Mouse (Mus musculus): ENCODE measurements at regions not wholly inside any gene's neighbourhood (a gene's known extent, or its start where the extent isn't known, plus 50 kb on each side); places are given as distances from the start of the nearest gene placed in this dataset.
"Not testable (repeated sequence)": the region's sequence is repeated elsewhere in the genome, so short reads cannot be mapped to it uniquely, and the experiment has no call there.

DNA sequence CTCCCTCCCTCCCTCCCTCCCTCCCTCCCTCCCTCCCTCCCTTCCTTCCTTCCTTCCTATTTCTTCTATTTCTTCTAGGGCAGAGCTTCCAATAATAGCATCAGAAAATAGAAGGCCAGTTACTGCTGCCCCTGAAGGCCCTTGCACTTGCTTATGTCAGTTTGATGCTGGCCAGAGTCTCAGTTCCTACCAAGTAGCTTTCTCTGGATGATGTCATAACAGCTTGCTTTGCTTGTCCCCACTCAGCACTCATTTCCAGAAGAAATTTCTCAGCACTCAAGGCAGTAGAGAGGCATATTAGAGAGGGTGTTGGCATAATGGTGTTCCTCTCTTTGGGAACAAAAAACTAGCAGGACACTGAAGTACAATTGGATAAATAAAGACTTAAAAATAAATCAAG is 811.6 kb upstream of the 4930444P10Rik start:
- DNase-seq, result no peak

DNA sequence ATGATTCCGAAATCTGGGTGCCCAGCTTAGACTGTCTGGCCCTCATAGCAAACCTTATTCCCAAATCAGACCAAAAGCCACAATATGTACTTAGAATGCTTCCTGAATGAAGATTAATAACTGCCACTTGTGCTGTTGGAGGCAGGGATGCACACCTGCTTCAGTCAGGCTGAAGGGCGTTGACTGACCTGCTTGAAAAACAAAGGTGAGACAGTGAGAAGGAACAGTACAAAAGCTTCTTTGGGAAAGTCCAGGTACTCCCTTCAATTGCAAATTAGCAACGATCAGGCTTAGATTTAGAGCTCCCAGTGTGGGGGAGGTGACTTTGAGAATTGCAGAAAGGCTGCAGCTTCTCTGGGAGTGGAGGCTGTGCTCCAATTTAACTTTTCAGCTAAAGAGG is 775.3 kb upstream of the 4930444P10Rik start:
- not testable (repeated sequence) for DNase-seq

DNA sequence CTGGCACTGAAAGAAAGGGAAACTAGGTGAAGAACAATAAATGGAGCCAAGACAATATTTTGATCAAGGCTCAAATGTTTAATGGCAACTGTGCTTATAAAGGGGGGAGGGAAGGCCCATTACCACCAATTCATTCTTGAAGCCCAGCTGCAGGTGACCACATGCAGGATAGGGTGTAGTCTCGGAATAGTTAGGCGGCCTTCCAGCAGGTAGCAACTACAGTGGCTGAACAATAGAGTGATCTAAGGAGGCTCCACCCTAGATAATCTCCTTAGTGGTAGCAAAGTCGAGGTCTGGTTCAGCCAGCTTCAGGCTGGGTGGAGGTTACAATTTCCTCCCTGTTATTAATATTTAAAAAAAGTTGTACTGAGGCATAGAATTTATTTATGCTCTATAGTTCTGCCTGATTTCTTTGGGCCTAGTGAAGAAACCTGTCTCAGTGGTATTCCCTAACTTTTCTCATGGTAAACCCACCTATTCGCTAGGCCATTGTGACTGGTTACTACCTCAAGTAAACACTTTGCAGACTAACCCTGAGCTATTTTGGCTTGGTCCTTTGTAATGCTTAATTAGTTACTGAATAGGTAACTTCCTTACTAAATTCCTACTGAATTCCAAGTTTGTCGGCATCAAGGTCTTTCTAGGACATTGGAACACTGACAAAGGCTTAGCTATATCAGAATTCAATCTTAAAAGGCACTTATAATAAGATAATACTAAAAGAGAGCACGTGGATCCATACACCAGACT is 774.1 kb upstream of the 4930444P10Rik start:
- DNase-seq, result peak in 1 of 2 experiments; percentile 7

DNA sequence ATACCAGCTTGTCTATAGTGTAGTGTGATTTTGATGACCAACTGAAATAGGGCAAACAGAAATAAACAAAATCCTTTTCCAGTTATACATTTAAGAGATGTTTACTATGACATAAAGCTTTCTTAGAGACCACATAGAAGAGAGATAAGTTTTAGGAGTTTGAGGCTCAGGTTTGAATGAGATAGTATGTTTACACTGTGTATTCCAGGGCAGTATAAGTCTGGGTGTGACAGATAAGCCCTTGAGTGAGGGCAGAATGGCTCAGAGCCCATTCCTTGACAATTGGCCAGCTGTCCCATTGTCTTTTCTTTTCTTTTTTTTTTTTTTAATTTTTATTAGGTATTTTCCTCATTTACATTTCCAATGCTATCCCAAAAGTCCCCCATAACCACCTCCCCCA is 744.0 kb upstream of the 4930444P10Rik start:
- DNase-seq, result no peak

DNA sequence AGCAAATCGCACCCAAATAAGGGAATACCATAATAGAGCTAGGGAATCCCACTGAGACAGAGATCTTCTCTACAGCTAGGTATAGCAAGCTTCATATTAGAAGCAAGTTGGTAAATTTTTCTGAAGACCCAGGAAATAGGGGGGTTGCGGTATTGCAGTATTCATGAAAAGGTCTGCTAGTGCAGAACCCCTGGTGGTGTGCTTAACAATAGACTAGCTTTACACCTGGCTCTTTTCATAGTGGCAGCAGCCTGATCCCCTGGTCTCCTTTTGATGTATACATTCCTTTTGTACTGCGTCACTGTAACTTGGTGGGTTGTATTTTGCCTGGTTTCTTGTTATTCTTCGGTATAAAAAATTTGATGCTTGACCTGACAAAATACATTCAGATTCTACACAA is 731.6 kb upstream of the 4930444P10Rik start:
- not testable (repeated sequence) for DNase-seq

DNA sequence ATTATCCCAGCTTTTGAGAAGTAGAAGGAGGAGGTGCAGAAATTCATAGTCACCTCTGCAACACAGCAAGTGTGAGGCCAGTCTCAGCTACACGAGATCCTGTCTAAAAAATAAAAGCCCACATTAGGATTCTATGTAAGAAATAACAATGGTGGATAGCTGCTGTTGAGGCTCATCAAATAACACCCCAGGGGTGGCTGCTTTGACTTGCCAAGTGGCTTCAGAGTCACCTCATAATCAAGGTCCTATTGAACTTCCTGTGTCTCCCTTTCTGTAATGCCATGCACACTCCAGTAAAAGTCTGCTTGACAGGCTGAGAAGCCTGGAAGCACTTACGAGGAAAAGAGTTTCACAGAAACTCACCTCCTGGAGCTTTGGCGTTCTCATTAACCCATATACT is 730.9 kb upstream of the 4930444P10Rik start:
- peak in 1 of 2 experiments; percentile 2 for DNase-seq

DNA sequence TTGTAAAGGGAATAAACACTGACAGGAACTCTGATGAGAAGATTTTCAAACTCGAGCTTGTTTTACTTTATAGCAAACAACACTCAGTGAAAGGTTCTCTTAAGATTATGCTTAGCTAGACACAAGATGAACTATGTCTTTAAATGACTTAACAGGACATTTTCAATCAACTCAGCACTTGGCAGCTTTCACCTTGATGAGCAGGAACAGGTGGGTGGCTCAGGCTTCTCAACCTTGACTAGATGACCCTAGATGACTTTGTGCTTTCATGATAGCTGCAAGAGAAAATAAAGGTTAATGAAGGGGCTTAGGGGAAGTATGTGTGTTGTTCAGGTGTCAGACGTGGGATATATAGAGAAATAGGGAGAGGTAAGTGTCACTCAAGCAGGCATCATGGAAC is 728.1 kb upstream of the 4930444P10Rik start:
- DNase-seq, result no peak

DNA sequence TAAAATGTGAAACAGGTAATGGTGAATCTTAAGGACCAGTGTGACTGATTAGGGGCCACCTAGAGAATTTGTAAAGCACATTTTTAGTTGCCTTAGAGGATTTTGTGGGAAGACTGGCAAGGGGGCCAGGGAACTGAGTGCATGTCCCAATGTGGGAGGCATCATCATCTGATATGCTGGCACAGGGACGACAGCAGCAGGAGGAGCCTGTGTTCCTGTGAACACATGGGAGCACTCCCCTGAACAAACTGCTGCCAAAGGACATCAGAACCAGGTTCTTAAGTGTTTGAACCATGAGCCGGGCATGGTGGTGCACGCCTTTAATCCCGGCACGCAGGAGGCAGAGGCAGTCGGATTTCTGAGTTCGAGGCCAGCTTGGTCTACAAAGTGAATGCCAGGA is 723.4 kb upstream of the 4930444P10Rik start:
- DNase-seq, result no peak

DNA sequence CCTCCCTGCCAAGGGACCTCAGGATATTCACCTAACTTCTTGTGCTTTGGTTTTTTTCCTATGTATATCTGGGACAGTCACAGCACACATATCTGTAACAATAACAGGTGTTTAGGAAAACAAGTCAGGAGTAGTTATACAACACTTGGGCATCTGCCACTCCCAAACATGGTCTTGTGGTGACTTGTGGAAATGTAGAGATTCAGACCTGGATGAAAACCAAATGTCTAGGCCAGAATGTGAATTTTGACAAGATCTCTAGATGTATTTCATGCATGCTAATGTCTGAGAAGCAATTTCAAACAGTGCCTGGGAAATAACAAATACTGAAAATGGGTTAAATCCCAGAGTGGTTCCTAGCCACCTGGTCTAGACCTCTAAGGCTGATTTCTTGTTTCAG is 722.6 kb upstream of the 4930444P10Rik start:
- DNase-seq, result no peak

DNA sequence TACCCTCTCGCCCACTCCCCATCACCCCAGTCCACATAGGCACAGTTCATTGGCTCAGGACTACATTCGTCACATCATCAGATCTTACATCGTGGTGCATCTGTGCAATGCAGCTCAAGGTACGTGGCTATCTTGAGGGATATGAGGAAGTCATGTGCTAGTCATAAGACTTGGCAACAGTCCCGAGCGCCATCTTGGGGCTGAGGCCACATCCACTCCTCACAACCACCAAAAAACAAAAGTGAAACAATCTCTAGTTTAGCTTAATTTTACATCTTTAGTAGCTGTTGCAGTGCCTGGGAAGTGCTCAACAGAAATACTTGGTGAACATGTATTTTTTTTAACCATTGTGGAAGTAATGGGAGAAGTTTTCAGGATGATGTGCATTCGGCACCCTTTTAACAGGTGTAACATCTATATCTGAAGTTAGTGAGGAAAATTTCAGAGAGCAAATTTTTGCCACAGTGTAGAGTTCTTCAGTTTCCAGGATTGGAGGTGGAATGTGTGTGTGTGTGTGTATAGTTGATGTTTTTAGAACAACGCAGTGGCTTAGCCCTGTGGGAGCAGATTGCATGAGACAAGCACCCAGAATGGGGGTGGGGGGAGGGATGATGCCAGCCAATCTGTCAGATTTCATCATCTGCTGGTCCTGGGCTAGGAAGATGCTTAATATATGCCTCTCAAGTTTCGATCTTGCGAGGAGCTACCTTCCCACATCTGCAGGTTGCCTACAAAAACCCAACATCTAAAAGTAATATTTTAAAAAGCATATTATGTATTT is 716.4 kb upstream of the 4930444P10Rik start:
- no peak for DNase-seq

DNA sequence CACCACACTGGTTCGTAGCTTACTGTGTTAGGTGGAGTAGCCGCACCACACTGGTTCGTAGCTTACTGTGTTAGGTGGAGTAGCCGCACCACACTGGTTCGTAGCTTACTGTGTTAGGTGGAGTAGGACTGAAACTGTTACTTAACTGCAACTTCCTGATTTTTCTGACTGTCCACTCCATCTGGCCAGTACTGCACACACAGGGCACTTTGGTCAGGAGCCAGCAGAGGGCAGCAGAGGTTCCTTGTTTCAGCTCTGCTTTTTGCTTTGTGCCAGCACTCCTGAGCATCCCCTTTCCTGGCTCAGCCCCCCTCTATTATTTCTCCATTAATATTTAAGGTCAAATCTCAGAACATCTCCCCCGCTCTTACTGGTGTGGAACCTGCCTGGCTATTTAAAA is 705.2 kb upstream of the 4930444P10Rik start:
- DNase-seq, result peak; percentile 49 to 83

DNA sequence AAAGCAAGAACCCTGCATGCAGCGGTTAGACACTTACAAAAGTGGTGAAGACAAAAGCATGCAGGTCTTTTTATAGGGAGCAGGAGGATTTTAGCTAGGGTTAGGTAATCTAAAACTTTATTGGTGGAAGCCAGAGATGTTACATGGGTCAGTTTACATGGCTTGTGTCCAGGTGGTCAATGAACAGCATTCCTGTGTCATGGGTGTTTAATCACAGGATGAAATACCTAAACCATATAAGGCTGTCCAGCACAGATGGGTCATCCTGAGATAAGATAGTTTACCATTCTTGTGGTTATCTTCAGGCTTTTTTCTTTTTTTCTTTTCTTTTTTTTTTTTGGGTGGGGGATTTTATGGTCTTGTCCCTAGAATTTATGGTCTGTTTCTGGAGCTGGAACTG is 703.3 kb upstream of the 4930444P10Rik start:
- peak in 1 of 2 experiments; percentile 4 for DNase-seq

DNA sequence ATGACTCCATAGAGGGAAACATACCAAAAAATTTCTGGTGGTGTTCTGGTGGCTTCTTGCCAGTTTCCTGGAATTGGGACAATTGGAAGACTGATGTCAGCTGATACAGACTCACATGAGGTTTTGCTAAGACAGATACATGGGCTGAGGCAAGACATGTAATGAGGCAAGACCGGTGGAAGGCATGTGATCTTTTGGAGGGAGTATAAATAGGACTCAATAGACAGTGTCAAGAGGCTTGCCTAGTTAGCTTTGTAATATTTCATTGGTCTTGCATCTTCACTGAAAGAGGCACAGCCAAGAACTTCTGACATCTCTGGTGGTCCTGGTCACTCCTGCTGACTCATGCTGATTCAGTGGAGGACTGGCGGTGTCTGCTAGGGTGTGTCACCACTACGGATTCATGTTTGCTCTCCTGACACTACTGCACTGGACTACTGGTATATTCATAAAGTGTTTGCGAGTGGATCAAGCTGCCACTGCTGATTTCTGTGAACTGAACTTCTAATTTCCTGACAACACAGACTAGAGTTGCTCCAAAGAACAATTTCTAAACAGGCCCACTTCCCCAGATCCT is 697.7 kb upstream of the 4930444P10Rik start:
- DNase-seq, result no peak

DNA sequence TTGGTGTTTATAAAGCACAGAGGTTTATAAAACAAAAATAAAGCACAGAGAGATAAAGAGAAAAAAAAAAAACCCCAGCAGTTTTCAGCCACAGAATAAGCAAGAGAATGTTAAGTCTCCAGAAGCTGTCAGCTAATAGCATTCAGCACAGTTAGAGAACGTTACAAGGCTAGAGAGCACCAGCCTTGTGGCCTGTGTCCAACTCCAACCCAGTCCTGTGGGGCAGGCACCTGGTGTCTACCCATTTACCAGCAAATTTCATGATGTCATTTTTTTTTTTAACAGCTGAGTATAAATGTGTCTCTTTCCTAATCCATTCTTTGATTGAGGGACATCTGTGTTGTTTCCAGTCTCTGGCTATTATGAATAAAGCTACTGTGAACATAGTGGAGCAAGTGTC is 686.7 kb upstream of the 4930444P10Rik start:
- no peak for DNase-seq

DNA sequence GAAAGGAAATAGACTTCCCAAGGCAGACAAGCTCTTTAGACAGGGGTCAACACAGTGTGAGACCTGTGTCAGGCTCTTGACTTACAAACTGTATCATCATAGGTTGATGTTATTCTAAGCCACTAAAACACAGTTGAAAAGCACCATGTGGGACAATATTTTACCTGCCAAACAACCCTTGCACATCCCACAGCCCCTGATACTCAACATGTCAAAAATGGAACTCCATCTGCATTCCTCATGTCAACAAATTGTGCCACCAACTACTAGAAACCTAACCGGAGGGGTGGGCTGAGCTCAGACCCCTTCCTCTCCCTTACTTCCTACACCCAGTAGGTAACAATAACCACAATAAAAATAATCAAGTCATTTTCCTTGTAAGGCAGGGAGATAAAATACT is 667.8 kb upstream of the 4930444P10Rik start:
- DNase-seq, result no peak

Measured in kidney, adult 8-10 months (tissue).